Mouse (Mus musculus) gastrocnemius, adult 18-20 months (tissue): ENCODE results near the gene Cux2. TPM values are rescaled to one million over a fixed set of nuclear protein-coding genes. Genes with fewer than 3 reads are reported as not detected.

Source experiments
- DNase-seq: peaks from one replicate; pipeline ENCODE4 v3.0.0; 2021; ENCODE audit warnings: low spot score
- microRNA-seq: library from miRNA; unstranded; fragments of <30 nt; microRNA quantifications from one replicate; pipeline ENCODE4 v1.2.0, GENCODE M21; 2021
- total RNA-seq, 2 experiments: library from RNA; stranded (reverse); gene quantifications; 2 replicates each; pipeline ENCODE4 v1.2.3; 2021

The Cux2 gene
- total RNA-seq, 2 experiments from 2014 or later: 4.4 to 4.7 TPM

GRCm38 (mm10) chr5:121820161-121820560 is 229.7 kb downstream of the Cux2 start:
- no peak for DNase-seq

- DNase-seq: no peak
These were observed 230.3 kb downstream of the Cux2 start for GRCm38 (mm10) chr5:121819559-121819958.

GRCm38 (mm10) chr5:121818862-121819261 is 231.0 kb downstream of the Cux2 start:
- DNase-seq: no peak

- no peak for DNase-seq
These were observed 231.5 kb downstream of the Cux2 start for GRCm38 (mm10) chr5:121818401-121818800.

- no peak for DNase-seq
These were observed 232.4 kb downstream of the Cux2 start for GRCm38 (mm10) chr5:121817551-121817950.

GRCm38 (mm10) chr5:121816611-121817010 is 233.3 kb downstream of the Cux2 start:
- no peak for DNase-seq

- DNase-seq: no peak
These were observed 234.0 kb downstream of the Cux2 start for GRCm38 (mm10) chr5:121815867-121816380.

- DNase-seq: peak; percentile 81
These were observed 234.8 kb downstream of the Cux2 start for GRCm38 (mm10) chr5:121815067-121815466.

- no peak for DNase-seq
These were observed 236.2 kb downstream of the Cux2 start for GRCm38 (mm10) chr5:121813744-121814143.

- no peak for DNase-seq
These were observed 237.2 kb downstream of the Cux2 start for GRCm38 (mm10) chr5:121812526-121813243.

GRCm38 (mm10) chr5:121811485-121811931 is 238.4 kb downstream of the Cux2 start:
- no peak for DNase-seq

GRCm38 (mm10) chr5:121810331-121811151 is 239.4 kb downstream of the Cux2 start:
- no peak for DNase-seq

- no peak for DNase-seq
These were observed 240.2 kb downstream of the Cux2 start for GRCm38 (mm10) chr5:121809667-121810224.

GRCm38 (mm10) chr5:121808202-121808601 is 241.7 kb downstream of the Cux2 start:
- no peak for DNase-seq

- peak; percentile 42 for DNase-seq
These were observed 242.7 kb downstream of the Cux2 start for GRCm38 (mm10) chr5:121807186-121807585.

Small RNA genes within 50 kb of the gene (microRNA-seq; reads per million reads assigned to microRNA genes)
- gene Mir7031: 2.4 reads per million

Other genes with a start within 250 kb of the Cux2 start
- 10 to 100 TPM; 11.4 to 13.0 TPM for gene Sh2b3, start 212.5 kb downstream of the Cux2 start, total RNA-seq
- gene Pheta1, start 201.1 kb downstream of the Cux2 start, total RNA-seq: 1 to 10 TPM; 4.4 to 5.7 TPM
- gene Myl2, start 50.8 kb upstream of the Cux2 start, total RNA-seq: 1,000 to 10,000 TPM; 1,098 to 1,338 TPM
- not detected for gene Ccdc63, start 90.7 kb upstream of the Cux2 start, total RNA-seq
- 100 to 1,000 TPM; 125 to 143 TPM for gene Ppp1cc, start 108.2 kb upstream of the Cux2 start, total RNA-seq
- gene Hvcn1, start 156.7 kb upstream of the Cux2 start, total RNA-seq: 1 to 10 TPM in 1 of 2 experiments, under 1 TPM in 1; 0.80 to 1.2 TPM
- gene Tctn1, start 214.4 kb upstream of the Cux2 start, total RNA-seq: 1 to 10 TPM; 1.3 to 2.0 TPM
- 10 to 100 TPM; 91.6 to 96.4 TPM for gene Pptc7, start 234.3 kb upstream of the Cux2 start, total RNA-seq